Mouse (Mus musculus): ENCODE results near the gene Igsf8.

DNA sequence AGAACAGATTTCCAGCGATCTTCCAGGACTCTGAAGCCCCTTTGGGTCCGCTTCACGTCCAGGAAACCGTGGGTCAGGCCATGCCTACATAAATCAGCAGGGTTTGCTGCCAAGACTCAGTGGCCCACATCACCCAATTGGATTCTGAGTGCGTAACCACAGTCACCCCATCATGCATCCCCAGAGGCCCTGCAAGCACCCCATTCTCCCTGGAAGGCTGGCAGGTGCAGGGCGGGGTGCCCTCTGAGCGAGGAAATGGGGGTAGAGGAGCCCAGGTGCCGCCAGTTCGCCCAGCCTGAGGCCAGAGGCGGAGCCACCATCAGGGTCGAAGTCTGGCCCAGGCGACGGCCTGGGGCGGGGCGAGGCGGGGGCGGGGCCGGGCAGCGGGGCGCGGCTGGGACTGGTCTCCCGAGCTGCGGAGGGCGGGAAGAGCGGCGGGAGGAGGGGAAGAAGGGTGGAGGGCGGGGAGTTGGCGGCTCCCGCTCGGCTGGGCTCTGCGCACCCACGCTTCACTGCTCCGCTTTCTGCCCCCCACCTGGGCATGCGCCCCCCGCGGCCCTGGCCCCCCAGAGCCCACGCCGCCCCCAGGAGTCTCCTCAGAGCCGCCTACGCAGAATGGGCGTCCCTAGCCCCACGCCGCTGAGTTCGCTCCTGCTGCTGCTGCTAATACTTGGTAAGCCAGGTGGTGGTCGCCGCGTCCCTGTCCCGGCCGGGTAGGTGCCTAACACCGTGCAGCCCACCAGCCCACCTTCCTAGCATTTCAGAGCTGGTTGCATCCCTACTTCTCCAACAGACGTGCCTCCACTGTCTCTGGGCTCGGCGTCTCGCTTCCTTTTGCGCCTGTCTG lies 50.7 kb downstream of the Igsf8 start:
- TF ChIP-seq CTCF (IDR thresholded peaks at IDR 0.05), result no peak
- TF ChIP-seq POLR2A (IDR thresholded peaks at IDR 0.05; ENCODE audit: insufficient read depth, low read depth, low read length), result peak; percentile 77
- no peak for TF ChIP-seq EP300 (IDR thresholded peaks at IDR 0.05; ENCODE audit: insufficient read depth, low read depth, low read length)
